Mouse (Mus musculus) liver, embryonic 11.5 days (tissue): ENCODE results near the gene Gm13420. TPM values are rescaled to one million over a fixed set of nuclear protein-coding genes. Genes with fewer than 3 reads are reported as not detected.
"Not testable (repeated sequence)": the region's sequence is repeated elsewhere in the genome, so short reads cannot be mapped to it uniquely, and the experiment has no call there.

ENCODE experiments used
- ATAC-seq: fragments of 200-750 bp; cut with Nextera tagmentation; replicated peaks from 2 replicates; pipeline ENCODE4 v1.8.0; 2017; ENCODE audit warnings: moderate number of reproducible peaks, mild to moderate bottlenecking, moderate TSS enrichment, moderate library complexity; ENCODE audit not compliant: low FRiP score
- DNase-seq: peaks from one replicate; pipeline ENCODE4 v3.0.0-alpha.2; 2017; ENCODE audit warnings: low spot score
- H3K27ac ChIP-seq: fragments of 300-500 bp; sonication (generic); 2 replicates; pipeline ENCODE4 v1.5.1; 2014; ENCODE audit warnings: mild to moderate bottlenecking, low read depth, low read length, control low read depth
- H3K27me3 ChIP-seq: fragments of 300-500 bp; sonication (generic); replicated peaks from 2 replicates; pipeline ENCODE4 v1.6.1; 2014; ENCODE audit warnings: low read length, mixed read lengths; ENCODE audit not compliant: control insufficient read depth, insufficient read depth
- H3K36me3 ChIP-seq: fragments of 300-500 bp; sonication (generic); 2 replicates; pipeline ENCODE4 v1.6.1; 2014; ENCODE audit warnings: mild to moderate bottlenecking, low read length, moderate library complexity, mixed read lengths; ENCODE audit not compliant: control insufficient read depth, insufficient read depth
- H3K4me1 ChIP-seq: fragments of 300-500 bp; sonication (generic); replicated peaks from 2 replicates; pipeline ENCODE4 v1.6.1; 2014; ENCODE audit warnings: low read length, mixed read lengths; ENCODE audit not compliant: control insufficient read depth, insufficient read depth
- H3K4me2 ChIP-seq: fragments of 300-500 bp; sonication (generic); 2 replicates; pipeline ENCODE4 v1.6.1; 2014; ENCODE audit warnings: mild to moderate bottlenecking, control low read depth, moderate library complexity
- H3K4me3 ChIP-seq: fragments of 300-500 bp; sonication (generic); 2 replicates; pipeline ENCODE4 v1.5.1; 2014; ENCODE audit warnings: low read depth, low read length, control low read depth
- H3K9ac ChIP-seq: fragments of 300-500 bp; sonication (generic); 2 replicates; pipeline ENCODE4 v1.6.1; 2014; ENCODE audit warnings: low read depth, low read length, control low read depth
- H3K9me3 ChIP-seq: fragments of 300-500 bp; sonication (generic); 2 replicates; pipeline ENCODE4 v1.6.1; 2016; ENCODE audit warnings: low read length, inconsistent platforms, mixed read lengths; ENCODE audit not compliant: control insufficient read depth
- WGBS: fragments of 180-500 bp; shearing (Covaris S2); extraction: QIAGEN DNeasy Blood & Tissue Kit; methylation state at CpG from one replicate; pipeline ENCODE4 v1.1.7; 2014; 5-methylcytosine and 5-hydroxymethylcytosine counted together
- polyA plus RNA-seq: library from polyadenylated mRNA; unstranded; fragments of >200 nt; fragmentation: Nextera tagmentation; extraction: Ambion mirVana; gene quantifications from 2 replicates; pipeline ENCODE4 v1.2.1, GENCODE M21; 2014

Gene Gm13420
- polyA plus RNA-seq: 0.77 and 0.88 TPM in 2 replicates

DNA sequence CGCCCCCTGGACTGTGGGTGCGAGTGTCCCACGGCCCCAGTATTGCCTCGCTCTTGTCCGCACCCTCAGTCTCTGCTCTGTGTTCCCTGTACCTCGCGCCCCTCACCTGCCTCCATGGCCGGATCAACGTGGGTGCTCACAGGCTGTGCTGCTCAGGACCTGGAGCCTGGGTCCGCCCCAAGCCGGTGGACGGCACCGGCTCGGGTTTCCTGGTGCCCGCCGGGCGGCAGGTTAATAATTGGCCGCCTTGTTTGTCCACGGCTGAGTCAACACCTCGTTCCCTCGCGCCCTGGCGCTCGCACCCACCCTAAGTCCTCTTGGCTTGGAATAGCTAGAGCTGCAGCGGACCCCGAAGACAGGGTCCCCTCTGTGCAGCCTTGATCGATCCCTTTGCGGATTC lies at the start of gene Gm13420:
Gene Gm13420, minus strand, starts transcription at position 189 of the 400 bp plus-strand sequence.
- H3K27me3 ChIP-seq: peaks cover 61% of the 10 kb centered on the region
- DNase-seq: no peak
- WGBS: 12% methylated on average over 28 of the region's 28 CpGs

DNA sequence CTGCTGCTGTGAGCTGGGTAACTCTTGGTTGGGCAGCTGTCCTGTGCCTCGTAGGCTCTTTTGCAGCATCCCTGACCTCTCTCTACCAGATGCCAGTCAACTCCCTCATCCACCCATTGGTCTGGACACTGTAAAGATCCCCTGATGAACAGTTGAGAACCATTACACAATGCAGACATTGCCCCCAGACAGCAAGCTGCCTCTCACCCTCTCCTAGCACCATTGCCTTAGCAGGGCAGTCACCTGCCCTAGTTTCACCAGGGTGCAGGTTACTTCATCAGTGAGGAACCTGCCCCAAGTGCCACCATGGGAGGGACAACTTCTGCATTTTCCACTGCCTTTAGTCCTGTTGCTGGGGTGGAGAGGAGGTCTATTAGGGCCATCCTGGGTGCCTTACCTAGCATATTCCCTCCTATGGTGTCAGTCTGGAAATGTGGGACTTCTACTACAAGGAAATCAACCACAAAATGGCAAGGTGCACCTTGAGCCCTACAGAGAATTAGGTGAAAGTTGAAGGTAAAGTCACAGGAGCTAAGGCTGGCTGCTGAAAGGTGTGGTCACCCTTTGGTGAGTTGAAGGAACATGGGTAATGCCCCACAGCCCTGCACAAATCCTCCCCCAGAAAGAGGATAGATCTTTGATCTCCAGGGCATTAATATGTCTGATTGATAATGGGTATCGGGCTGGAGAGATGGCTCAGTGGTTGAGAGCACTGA lies 41.4 kb upstream of the Gm13420 start:
- H3K4me2 ChIP-seq: no peak overlapping the region
- ATAC-seq: no peak
- H3K4me1 ChIP-seq: no peaks in the 10 kb centered on the region; the same call in 1 of the 2 replicates
- no peak for DNase-seq
- H3K27ac ChIP-seq: no peak overlapping the region
- no peak overlapping the region for H3K9ac ChIP-seq
- 89% methylated on average over 2 of the region's 2 CpGs for WGBS
- no peaks in the 10 kb centered on the region for H3K9me3 ChIP-seq
- peaks cover 7% of the 10 kb centered on the region; the same call in 1 of the 2 replicates for H3K36me3 ChIP-seq
- no peaks in the 10 kb centered on the region for H3K27me3 ChIP-seq
- no peak overlapping the region for H3K4me3 ChIP-seq

More for the DNA sequence above, at the start of gene Gm13420:
- H3K27ac ChIP-seq: no peak within 1 kb of the TSS
- H3K36me3 ChIP-seq: no peaks in the 10 kb centered on the region
- no peaks in the 10 kb centered on the region; the same call in none of the 2 replicates for H3K4me1 ChIP-seq
- no peaks in the 10 kb centered on the region for H3K9me3 ChIP-seq
- H3K4me3 ChIP-seq: peak within 1 kb of the TSS; percentile 29
- peak within 1 kb of the TSS; percentile 54 for H3K4me2 ChIP-seq
- H3K9ac ChIP-seq: peak within 1 kb of the TSS; percentile 22; the same call in 1 of the 2 replicates
- peak; percentile 36; the same call in 1 of the 2 replicates for ATAC-seq

DNA sequence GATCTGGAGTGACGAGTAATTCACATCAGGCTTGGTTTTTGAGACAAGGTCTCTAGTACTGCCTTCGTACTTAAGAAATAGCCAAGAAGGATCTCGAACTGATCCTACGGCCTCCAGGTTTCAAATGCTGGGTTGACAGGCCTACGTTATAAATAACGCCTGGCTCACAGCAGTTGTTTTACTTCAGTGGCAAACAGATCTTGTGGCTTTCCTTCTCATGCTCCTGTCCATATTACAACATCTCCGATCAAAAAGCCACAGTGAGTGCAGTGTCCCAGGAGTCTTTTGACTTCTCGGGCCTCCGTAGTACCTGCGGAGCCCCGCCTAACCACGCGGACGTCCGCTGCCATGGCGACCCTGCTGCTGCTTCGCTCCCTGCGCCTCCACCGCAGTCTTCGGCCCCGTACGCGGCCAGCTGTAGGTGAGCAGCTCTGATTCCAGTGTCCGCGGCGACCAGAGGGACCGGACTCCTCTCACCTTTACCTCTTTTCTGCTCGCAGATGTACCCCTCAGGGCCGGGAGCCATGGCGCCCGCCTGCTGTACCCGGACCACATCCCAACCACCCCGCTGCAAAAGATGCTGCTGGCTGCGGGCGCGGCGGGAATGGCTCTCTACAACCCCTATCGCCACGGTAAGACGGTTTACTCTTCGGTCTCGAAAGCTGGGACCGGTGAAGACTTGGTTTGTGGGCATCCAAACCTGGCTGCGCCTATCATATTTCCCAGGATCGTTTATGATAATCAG lies 36.6 kb upstream of the Gm13420 start, which contains the start of gene Trub2:
Gene Trub2, minus strand, starts transcription at position 566 of the 745 bp plus-strand sequence.
- Histone ChIP-seq H3K9ac (peak within 1 kb of the TSS; percentile 77), H3K27me3 (no peaks in the 10 kb centered on the region), H3K4me2 (peak within 1 kb of the TSS; percentile 88), H3K9me3 (no peaks in the 10 kb centered on the region), H3K36me3 (peaks cover 23% of the 10 kb centered on the region), H3K27ac (peak within 1 kb of the TSS; percentile 59; the same call in 1 of the 2 replicates), H3K4me3 (peak within 1 kb of the TSS; percentile 85), H3K4me1 (peaks cover 3% of the 10 kb centered on the region; the same call in 1 of the 2 replicates)
- peak; percentile 81 for DNase-seq
- peak; percentile 89 for ATAC-seq
- WGBS: under 1% methylated on average over 45 of the region's 45 CpGs

DNA sequence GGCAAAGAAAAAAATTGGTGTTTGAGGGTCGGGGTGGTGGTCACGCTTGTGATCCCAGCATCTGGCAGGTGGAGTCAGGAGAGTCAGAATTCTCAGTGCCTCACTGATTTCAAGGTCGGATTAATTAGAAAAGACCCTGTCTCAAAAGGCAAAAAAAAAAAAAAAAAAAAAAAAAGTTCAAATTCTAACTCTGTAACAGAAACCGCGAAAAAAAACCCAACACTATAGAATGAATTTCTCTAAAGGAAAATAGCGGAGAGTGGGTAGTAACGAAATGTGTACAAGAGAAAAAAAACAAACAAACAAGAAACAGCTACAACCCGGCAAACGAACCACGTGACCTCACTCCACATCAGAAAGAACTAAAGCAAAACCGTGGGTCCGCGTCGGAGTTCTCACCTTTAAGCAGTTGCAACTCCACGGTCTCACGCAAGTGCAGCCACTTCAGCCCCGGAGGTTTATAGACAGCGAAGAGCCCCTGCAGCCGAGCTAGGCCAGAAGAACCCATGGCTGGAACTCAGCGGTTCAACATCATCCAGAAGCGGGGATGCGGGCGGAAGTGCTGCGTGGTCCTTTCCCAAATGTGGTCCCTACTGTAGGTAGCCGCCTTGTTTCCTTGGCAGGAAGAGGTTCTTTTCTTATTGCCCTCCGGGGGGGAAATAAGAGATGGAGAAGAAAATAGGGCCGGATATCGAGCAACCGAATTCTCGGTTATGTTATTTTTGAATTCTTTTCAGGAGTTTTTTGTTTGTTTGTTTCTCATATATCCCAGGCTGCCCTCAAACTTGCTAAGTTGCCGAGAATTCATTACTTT lies 35.8 kb upstream of the Gm13420 start, which contains the start of gene Coq4:
Gene Coq4, plus strand, starts transcription at position 390 of the 814 bp plus-strand sequence.
- Histone ChIP-seq H3K4me1 (peaks cover 3% of the 10 kb centered on the region; the same call in 1 of the 2 replicates), H3K9me3 (no peaks in the 10 kb centered on the region; the same call in 1 of the 2 replicates), H3K4me3 (peak within 1 kb of the TSS; percentile 85), H3K27me3 (no peaks in the 10 kb centered on the region), H3K9ac (peak within 1 kb of the TSS; percentile 77), H3K27ac (peak within 1 kb of the TSS; percentile 59; the same call in 1 of the 2 replicates), H3K36me3 (peaks cover 29% of the 10 kb centered on the region), H3K4me2 (peak within 1 kb of the TSS; percentile 88)
- peak; percentile 88 for ATAC-seq
- peak; percentile 89 for DNase-seq
- WGBS: 1% methylated on average over 31 of the region's 31 CpGs

DNA sequence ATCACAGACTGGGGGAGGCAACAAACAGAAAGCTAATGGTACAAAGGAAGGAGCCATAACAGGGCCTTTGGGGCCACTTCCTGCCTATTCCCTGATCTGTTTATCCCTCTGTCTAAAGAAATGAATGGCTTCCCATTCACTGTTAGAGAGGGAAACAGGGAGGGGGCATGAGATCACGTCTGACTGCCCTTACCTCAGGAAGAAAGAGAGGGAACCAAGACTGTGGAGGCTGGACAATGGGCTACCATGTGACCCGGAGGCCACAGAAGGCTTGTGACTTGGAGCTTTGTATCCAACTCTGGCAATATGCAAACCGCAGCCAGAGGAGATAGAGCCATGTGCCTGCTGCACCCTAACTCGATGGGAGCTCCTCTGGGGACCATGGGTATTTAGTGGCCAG lies 32.8 kb upstream of the Gm13420 start:
- Histone ChIP-seq H3K9me3 (no peaks in the 10 kb centered on the region; the same call in 1 of the 2 replicates), H3K4me3 (no peak overlapping the region), H3K9ac (no peak overlapping the region), H3K4me1 (peaks cover 3% of the 10 kb centered on the region; the same call in 1 of the 2 replicates), H3K27ac (no peak overlapping the region), H3K27me3 (no peaks in the 10 kb centered on the region), H3K4me2 (no peak overlapping the region), H3K36me3 (peaks cover 41% of the 10 kb centered on the region)
- no peak for ATAC-seq
- no peak for DNase-seq
- WGBS: 78% methylated on average over 4 of the region's 4 CpGs

DNA sequence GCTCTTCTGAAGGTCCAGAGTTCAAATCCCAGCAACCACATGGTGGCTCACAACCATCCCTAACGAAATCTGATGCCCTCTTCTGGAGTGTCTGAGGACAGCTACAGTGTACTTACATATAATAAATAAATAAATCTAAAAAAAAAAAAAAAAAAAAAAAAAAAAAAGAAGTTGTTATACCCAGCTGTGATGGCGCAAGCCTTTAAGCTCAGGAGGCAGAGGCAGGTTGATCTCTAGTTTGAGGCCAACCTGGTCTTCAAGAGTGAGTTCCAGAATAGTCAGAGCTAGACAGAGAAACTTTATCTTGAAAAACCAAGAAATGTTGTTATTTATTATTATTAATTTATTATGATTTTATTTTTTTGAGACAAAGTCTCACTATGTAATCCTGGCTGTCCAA lies 29.8 kb upstream of the Gm13420 start:
- H3K27ac ChIP-seq, H3K4me3 ChIP-seq: not testable (repeated sequence)

DNA sequence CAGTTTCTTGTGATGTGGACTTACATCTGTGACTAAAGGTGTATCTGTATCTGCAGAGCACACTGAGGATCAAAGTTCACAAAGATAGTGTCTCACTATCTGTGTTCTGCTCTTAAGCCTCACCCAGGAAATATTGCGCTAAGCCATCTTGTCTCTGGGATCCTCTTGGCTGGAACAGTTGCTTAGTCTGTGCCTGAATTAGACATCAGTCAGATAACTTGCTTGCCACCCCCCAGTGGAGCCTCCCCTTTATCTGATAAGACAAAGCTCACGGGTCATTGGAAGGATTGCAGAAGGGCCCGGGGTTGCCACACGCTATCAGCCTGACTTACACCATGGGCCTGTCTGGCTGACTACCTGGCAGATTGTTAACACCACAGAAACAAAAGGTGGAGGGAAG lies 21.8 kb upstream of the Gm13420 start:
- Histone ChIP-seq H3K27ac (no peak overlapping the region), H3K36me3 (peaks cover 18% of the 10 kb centered on the region), H3K9ac (no peak overlapping the region), H3K4me1 (peaks cover 9% of the 10 kb centered on the region), H3K9me3 (no peaks in the 10 kb centered on the region), H3K27me3 (no peaks in the 10 kb centered on the region), H3K4me2 (no peak overlapping the region), H3K4me3 (no peak overlapping the region)
- peak; percentile 57; the same call in 1 of the 2 replicates for ATAC-seq
- WGBS: 67% methylated on average over 4 of the region's 4 CpGs
- DNase-seq: no peak

More for the DNA sequence above, 29.8 kb upstream of the Gm13420 start:
- H3K27me3 ChIP-seq, DNase-seq, H3K9ac ChIP-seq, H3K4me2 ChIP-seq, H3K4me1 ChIP-seq, H3K9me3 ChIP-seq, ATAC-seq: not testable (repeated sequence)
- H3K36me3 ChIP-seq: peaks cover 64% of the 10 kb centered on the region
- WGBS: 89% methylated on average over 2 of the region's 2 CpGs
